Mouse (Mus musculus) bone marrow, adult 2 months (tissue): ENCODE results near the gene Slit2.

Experiments used
- CTCF ChIP-seq: fragments of 200-500 bp; IDR thresholded peaks from 2 replicates; pipeline ENCODE4 v1.5.1; 2011; ENCODE audit warnings: low read length, control low read depth; ENCODE audit not compliant: control insufficient read depth, insufficient read depth
- POLR2A ChIP-seq: fragments of 200-500 bp; IDR thresholded peaks from 2 replicates; pipeline ENCODE4 v1.6.1; 2011; ENCODE audit warnings: low read depth, mild to moderate bottlenecking, control low read depth, low read length, borderline replicate concordance; ENCODE audit not compliant: control insufficient read depth

DNA sequence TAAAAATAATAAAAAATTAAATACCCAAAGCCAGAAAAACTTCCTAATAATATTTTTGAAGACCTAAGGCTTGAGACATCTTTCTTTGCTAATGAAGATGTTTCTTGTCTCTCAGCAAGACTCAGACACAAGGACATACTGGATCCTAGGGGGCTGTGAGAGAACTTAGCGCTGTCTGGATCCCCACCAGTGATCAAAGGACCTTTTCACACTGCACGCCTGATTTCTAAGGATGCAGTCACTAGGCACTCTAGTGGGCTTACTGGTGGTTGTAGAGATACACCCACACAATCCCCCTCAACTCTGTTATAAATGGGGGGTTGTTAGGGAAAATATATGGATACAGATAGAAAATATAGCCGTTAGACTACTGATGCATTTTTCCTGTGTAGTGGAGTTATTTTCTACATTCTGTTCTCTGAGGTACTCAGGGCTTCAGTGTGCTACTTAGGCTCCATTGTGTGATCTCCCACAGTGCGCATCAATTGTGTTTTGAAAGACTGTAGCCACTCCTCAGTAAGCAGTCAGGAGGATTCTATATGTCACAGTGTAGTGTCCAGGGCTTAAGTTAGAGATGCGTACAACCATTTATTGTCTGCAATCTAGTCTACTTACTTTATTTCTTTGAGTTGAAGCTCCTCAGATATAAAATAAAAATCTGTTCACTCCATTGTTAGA, 67.8 kb downstream of the Slit2 start:
- no peak for TF ChIP-seq CTCF
- no peak for TF ChIP-seq POLR2A
